Mouse (Mus musculus) lung, embryonic 15.5 days (tissue): ENCODE data around the gene Togaram2. TPM values are rescaled to one million over a fixed set of nuclear protein-coding genes. Genes with fewer than 3 reads are reported as not detected.

Experiments
- polyA plus RNA-seq: library from polyadenylated mRNA; unstranded; fragments of >200 nt; fragmentation: Nextera tagmentation; extraction: Ambion mirVana; gene quantifications from 2 replicates; pipeline ENCODE4 v1.2.1, GENCODE M21; 2015

Togaram2 gene
- polyA plus RNA-seq, 1 experiment from 2014 or later, result 1.6 TPM

Other genes with a start within 250 kb of the Togaram2 start
- gene Gm4707, start 213.3 kb upstream of the Togaram2 start, polyA plus RNA-seq, result 2.9 and 3.9 TPM in 2 replicates
- 62.4 and 68.3 TPM in 2 replicates for gene Smchd1, start 197.9 kb upstream of the Togaram2 start, polyA plus RNA-seq
- gene Ndc80, start 146.4 kb upstream of the Togaram2 start, polyA plus RNA-seq, result 57.4 and 59.4 TPM in 2 replicates
- gene Spdya, start 121.2 kb upstream of the Togaram2 start, polyA plus RNA-seq, result 0.84 and 1.5 TPM in 2 replicates
- 66.9 and 73.0 TPM in 2 replicates for gene Wdr43, start 57.4 kb upstream of the Togaram2 start, polyA plus RNA-seq
- gene Pcare, start 79.6 kb downstream of the Togaram2 start, polyA plus RNA-seq, result not detected in 2 replicates
- 6.0 and 6.6 TPM in 2 replicates for gene Clip4, start 95.2 kb downstream of the Togaram2 start, polyA plus RNA-seq